Mouse (Mus musculus): ENCODE results near the gene Mylpf. TPM values are rescaled to one million over a fixed set of nuclear protein-coding genes. Genes with fewer than 3 reads are reported as not detected.

Mylpf gene
- 1 to 10 TPM; 7.7 to 8.4 TPM for total RNA-seq (2023)

DNA sequence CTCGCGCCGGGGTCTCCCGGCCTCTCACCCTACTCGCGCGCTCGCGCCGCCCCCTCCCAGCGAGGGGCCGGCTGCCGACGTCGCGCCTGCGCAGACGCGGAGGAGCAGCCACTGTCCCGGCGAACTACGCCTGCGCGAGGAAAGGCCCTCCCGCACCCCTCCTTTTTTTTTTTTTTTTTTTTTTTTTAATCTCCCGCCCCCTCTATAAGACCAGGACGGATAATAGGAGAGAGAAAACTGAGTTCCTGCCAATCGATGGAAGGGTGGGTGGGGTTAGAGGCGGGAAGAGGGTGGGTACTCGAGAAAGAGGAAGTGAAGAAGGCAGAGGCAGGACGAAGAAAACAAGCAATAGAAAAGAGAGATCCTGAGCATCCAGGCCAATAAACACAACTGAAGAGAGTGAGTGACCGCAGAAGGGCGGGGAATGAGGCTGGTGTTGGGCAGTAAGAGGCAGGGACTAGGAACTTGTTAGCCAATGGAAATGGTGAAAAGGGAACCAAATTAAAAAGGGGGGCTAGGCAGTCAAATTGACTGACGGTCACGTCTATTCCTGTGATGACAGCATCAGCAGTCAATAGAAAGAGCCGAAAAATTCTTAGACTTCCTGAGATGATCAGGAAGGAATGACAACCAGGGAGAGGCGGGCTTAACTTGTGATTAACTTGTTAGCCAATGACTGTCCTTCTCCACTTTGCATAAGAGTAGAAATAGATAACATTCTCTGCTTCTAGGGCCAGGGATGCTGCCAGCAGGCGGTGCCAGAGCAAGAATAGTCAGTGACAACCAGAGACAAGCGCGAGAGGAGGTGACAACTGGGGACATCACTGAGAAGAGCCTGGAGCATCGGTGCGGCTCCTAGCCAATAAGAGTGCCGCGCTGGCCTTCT lies at the start of gene Mylpf:
Gene Mylpf, plus strand, starts transcription at position 338 of the 886 bp plus-strand sequence.

DNA sequence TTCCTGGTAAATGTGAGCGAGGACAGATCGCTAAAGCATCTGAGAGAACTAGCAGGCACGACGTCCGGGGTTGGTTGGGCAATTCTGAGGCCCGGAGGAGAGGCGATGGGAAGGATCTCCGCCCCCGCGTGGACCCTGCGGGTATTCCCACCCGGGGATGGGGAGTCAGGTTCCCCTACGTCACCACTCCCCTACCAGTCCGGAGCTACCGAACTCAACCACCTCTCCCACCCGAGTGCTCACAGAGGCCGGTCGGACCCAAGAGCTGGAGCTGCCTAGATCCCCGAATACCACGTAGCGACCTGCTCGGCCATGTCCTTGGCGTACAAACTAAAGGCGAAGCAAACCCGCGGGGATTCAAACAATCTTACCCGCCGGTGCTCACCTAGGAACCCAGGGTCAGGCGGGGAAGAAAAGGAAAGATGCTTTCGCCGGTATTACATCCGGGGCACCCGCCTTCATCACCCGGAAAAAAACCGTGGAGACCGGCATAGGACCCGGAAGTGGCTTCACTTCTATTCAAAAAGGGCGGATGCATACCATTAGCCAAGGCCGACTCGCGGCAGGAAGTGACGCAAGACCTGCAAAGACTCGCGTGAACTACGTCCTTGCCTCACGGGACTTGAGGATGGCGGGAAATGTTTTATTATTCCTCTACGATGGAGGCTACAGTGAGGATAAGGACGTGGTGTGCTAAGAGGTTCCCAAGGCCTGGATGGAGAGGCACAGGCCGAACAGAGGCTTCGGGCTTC lies 13.0 kb upstream of the Mylpf start, which contains the start of gene Cd2bp2:
Gene Cd2bp2, minus strand, starts transcription at position 507 of the 752 bp plus-strand sequence.

DNA sequence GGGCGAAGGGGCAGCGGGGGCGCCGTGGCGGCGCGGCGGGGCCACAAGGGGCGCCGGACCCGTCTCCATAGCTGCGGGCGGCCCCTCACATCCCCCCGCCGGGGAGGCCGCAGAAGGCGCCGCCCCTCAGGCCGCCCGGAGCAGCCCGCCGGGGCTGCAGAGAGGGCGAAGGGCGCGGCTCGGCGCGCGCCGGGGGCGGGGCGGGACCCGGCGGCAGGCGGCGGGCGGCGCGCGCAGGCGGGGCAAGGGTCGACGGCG lies 466 bp upstream of the Mylpf start, which contains the start of gene Tbc1d10b:
Gene Tbc1d10b, minus strand, starts transcription at position 174 of the 258 bp plus-strand sequence.

GRCm38 (mm10) chr7:127232622-127233367 lies 24.1 kb downstream of the Mylpf start, which contains the start of the genes Zfp553 and Sept1:
Zfp553 (plus strand) TSS chr7:127233061.
Sept1 (minus strand) TSS chr7:127233130.

DNA sequence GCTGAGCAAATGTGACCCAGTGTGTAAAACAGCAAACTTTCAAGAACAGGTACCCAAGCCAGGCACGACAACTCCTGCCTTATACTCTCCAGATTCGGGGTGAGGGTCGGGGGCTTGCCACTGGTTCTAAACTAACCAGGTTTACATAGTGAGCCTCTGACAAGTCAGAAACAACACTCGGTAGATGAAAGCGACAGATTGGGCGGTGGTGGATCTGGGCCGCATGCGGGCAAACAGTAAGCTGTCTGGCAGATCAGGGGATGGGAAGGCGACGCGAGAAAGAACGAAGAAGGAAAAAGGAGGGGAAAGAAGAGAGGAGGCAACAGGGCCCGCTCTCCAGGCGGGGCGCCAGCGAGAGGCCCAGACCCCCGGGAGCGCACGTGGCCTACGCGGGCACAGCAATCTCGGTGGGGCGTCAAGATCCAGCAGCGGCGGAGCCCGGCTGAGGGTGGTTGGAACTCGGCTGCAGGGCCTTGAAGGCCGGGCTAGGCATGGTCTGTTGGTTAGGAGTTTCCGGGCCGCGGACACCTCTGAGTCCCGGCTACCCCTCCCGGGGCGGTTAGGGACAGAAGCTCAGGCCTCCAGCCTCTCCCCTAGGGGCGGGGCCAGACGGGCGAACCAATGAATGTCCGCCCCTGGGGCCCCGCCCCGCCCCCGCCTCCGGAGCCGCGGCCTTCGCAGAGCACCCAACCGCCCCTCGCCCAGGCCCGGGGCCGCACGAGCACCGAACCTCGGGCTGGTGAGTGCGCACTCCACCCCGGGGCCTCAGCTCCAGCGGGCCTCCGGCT lies 35.4 kb downstream of the Mylpf start, which contains the start of gene Zfp771:
Gene Zfp771, plus strand, starts transcription at position 405 of the 788 bp plus-strand sequence.

DNA sequence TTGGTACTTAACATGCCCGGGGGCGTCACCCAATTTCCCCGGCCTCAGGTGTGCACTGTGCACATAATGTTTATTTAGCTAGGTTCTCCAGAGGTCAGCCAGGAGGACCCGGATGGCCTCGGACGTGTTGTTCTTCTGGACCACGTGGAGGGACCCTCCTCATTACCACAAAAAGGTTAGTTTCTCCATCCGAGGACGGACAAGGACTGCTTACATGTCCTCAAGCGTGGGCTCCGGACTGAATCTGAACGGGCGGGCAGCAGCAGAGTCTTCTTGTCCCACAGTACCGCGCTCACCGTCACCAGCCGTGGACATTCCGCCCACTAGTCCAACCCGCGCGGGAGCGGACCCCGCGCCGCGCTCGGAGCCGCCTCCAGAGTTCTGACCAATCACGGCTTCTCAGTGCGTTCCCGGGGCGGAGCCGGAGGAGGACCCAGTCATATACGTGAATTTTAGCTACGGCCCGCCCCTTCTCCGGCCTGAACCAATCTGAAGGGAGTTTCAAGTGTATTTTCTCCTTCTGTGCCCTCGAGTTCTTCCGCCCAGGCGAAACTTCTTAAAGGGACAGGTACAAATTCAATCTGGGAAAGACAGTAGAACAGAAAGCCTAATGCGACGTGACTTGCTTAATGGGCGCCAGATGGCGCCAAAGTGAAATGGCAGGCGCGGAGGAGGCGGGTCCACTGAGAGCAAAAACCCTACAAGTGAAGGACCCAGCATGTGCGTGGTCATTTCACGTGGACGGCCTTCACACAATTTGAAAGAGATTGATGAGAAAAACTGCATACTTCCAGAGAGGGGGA lies 51.8 kb downstream of the Mylpf start, which contains the start of gene Dctpp1:
Gene Dctpp1, minus strand, starts transcription at position 401 of the 803 bp plus-strand sequence.

Other genes with a start within 250 kb of the Mylpf start
- 10 to 100 TPM; 58.6 to 74.2 TPM for gene Cdipt, start 233.0 kb upstream of the Mylpf start, total RNA-seq (2023)
- gene Cdiptos, start 232.8 kb upstream of the Mylpf start, total RNA-seq (2023): 1 to 10 TPM; 1.5 to 1.7 TPM
- gene Mvp, start 194.3 kb upstream of the Mylpf start, total RNA-seq (2023): 10 to 100 TPM; 40.7 to 54.2 TPM
- gene Pagr1b, start 192.4 kb upstream of the Mylpf start, total RNA-seq (2023): 1 to 10 TPM; 2.1 to 7.5 TPM
- 10 to 100 TPM in 1 of 2 experiments, 1 to 10 TPM in 1; 8.7 to 32.2 TPM for gene Pagr1a, start 191.5 kb upstream of the Mylpf start, total RNA-seq (2023)
- 10 to 100 TPM in 1 of 2 experiments, under 1 TPM in 1; 0.20 to 34.3 TPM for gene Gm42742, start 187.8 kb upstream of the Mylpf start, total RNA-seq (2023)
- under 1 TPM in 1 of 2 experiments, not detected in 1; 0.20 TPM for gene Prrt2, start 187.7 kb upstream of the Mylpf start, total RNA-seq (2023)
- 100 to 1,000 TPM; 181 to 187 TPM for gene Maz, start 181.9 kb upstream of the Mylpf start, total RNA-seq (2023)
- gene Kif22, start 166.4 kb upstream of the Mylpf start, total RNA-seq (2023): 10 to 100 TPM; 60.6 to 63.2 TPM
- gene Zg16, start 121.6 kb upstream of the Mylpf start, total RNA-seq (2023): 1 to 10 TPM in 1 of 2 experiments, under 1 TPM in 1; 0.60 to 1.6 TPM
- 100 to 1,000 TPM; 131 to 144 TPM for gene AI467606, start 117.5 kb upstream of the Mylpf start, total RNA-seq (2023)
- gene Qprt, start 86.7 kb upstream of the Mylpf start, total RNA-seq (2023): 1 to 10 TPM; 4.2 to 6.3 TPM
- gene Spn, start 71.1 kb upstream of the Mylpf start, total RNA-seq (2023): 100 to 1,000 TPM; 126 to 127 TPM
- 10 to 100 TPM; 47.7 to 62.5 TPM for gene Cd2bp2, start 12.8 kb upstream of the Mylpf start, total RNA-seq (2023)
- gene Tbc1d10b, start 422 bp upstream of the Mylpf start, total RNA-seq (2023): 100 to 1,000 TPM; 123 to 138 TPM
- gene Zfp553, start 24.2 kb downstream of the Mylpf start, total RNA-seq (2023): 1 to 10 TPM; 4.2 to 4.5 TPM
- 100 to 1,000 TPM; 106 to 111 TPM for gene Sept1, start 24.2 kb downstream of the Mylpf start, total RNA-seq (2023)
- 1 to 10 TPM; 5.1 to 5.8 TPM for gene Zfp771, start 35.4 kb downstream of the Mylpf start, total RNA-seq (2023)
- 10 to 100 TPM; 28.7 to 31.2 TPM for gene Dctpp1, start 51.8 kb downstream of the Mylpf start, total RNA-seq (2023)
- gene Sephs2, start 65.2 kb downstream of the Mylpf start, total RNA-seq (2023): 100 to 1,000 TPM; 115 to 120 TPM
- 100 to 1,000 TPM; 224 to 235 TPM for gene Itgal, start 87.4 kb downstream of the Mylpf start, total RNA-seq (2023)
- 1 to 10 TPM; 7.0 to 9.0 TPM for gene Zfp768, start 136.7 kb downstream of the Mylpf start, total RNA-seq (2023)
- gene Zfp747, start 167.2 kb downstream of the Mylpf start, total RNA-seq (2023): 1 to 10 TPM; 6.7 to 6.8 TPM
- gene 9130019O22Rik, start 178.3 kb downstream of the Mylpf start, total RNA-seq (2023): 1 to 10 TPM; 1.1 to 3.0 TPM
- gene E430018J23Rik, start 184.7 kb downstream of the Mylpf start, total RNA-seq (2023): 1 to 10 TPM; 1.7 to 2.0 TPM
- 1 to 10 TPM; 3.0 to 3.9 TPM for gene Zfp764, start 197.9 kb downstream of the Mylpf start, total RNA-seq (2023)
- gene Zfp688, start 213.2 kb downstream of the Mylpf start, total RNA-seq (2023): 10 to 100 TPM; 11.8 to 13.5 TPM
- gene Zfp689, start 240.3 kb downstream of the Mylpf start, total RNA-seq (2023): 1 to 10 TPM; 1.4 to 3.0 TPM

All from neutrophil, adult 59 days (primary cell).